Mouse (Mus musculus) subcutaneous adipose tissue, adult 2 months (tissue): ENCODE data around the gene Epb41l1. TPM values are rescaled to one million over a fixed set of nuclear protein-coding genes. Genes with fewer than 3 reads are reported as not detected.

Source experiments
- polyA plus RNA-seq: library from polyadenylated mRNA; depleted of rRNA; stranded (reverse); fragments of >200 nt; gene quantifications from 2 replicates; pipeline ENCODE4 v1.2.3, GENCODE M21; 2012; ENCODE audit warnings: low replicate concordance; rRNA removed

Gene Epb41l1
- polyA plus RNA-seq: 59.8 and 67.2 TPM in 2 replicates

DNA sequence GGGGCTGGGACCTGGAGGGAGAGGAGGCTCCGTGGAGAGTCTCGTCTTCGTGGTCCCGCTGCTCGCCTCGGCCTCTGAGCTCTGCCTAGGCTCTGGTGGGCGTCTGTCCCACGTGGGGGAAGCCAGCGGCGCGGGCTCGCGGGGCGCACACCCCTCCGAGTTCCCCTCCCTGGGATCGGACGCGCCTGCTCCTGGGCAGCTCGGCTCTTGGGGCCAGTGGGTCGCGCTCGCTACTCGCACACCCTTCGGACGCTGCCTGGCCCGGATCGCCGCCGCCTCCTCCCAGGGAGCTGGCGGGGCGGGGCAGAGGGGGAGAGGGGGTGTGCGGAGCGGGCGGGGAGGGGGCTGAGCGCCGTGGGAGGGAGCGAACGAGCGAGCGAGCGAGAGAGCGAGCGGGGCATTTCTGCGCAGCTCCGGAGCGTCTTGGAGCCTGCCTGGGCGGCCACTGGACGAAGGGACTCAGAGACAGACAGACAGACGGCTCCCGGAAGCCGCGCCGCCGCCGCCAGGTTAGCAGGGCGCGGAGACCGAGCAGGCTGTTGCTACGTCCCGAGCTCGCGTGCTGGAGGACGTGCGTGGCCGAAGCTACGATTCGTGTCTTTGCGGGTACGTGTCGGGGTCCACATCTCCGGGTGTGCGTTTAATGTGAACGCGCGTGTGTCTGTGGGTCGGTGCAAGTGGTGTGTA is at the start of gene Epb41l1:
Gene Epb41l1, plus strand, starts transcription at position 216 of the 687 bp plus-strand sequence.

DNA sequence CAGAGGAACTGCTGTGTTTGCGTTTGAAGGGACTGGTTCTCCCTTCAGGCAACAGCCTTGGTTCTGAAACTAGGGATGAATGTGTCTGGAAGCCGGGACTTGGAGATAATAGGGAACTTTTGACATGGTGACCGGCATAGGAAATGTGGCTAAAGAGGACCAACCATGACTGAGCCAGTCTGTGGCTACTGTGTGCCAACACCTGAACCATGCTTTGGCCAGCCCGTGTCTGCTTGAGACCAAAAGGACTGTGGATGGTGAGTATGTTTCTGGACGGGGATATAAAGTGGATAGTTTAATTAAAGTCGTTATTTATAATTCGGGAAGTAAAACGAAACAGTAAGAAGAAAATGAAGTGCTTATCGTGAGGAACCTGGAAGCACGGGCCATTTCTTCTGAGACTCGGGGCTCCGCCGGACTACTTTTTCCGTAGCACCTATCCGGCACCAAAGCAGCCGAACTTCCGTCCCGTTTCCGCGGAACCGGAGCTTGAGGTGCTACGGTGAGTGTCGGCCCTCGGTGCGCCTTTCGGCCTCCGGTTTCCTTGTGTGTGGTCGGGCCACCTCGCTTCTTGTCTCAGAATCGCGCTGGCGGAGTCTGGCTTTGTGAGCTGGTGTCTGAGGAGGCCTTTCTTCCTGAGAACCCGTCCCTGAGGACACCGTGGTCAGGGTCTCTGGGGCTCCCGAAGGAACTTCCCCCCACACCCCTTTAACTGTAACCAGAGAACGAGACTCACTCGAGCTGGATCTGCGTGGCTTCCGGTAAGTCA is 126.6 kb downstream of the Epb41l1 start, which contains the start of gene Aar2:
Gene Aar2, plus strand, starts transcription at position 462 of the 769 bp plus-strand sequence.

Other genes starting within 250 kb of the Epb41l1 start
- 35.4 and 56.8 TPM in 2 replicates for gene Rbm39, start 240.7 kb upstream of the Epb41l1 start, polyA plus RNA-seq
- gene Phf20, start 224.4 kb upstream of the Epb41l1 start, polyA plus RNA-seq: 19.7 and 26.1 TPM in 2 replicates
- 1.5 and 2.0 TPM in 2 replicates for gene Cnbd2, start 108.6 kb upstream of the Epb41l1 start, polyA plus RNA-seq
- 61.1 and 140 TPM in 2 replicates for gene Scand1, start 108.2 kb upstream of the Epb41l1 start, polyA plus RNA-seq
- 28.0 and 36.9 TPM in 2 replicates for gene Aar2, start 126.7 kb downstream of the Epb41l1 start, polyA plus RNA-seq
- 102 and 115 TPM in 2 replicates for gene Dlgap4, start 192.8 kb downstream of the Epb41l1 start, polyA plus RNA-seq